Mouse (Mus musculus) kidney, embryonic 14.5 days (tissue): ENCODE measurements around the gene Nampt. TPM values are rescaled to one million over a fixed set of nuclear protein-coding genes. Genes with fewer than 3 reads are reported as not detected.

ENCODE experiments used
- ATAC-seq: fragments of 200-750 bp; cut with Nextera tagmentation; 2 replicates; pipeline ENCODE4 v1.8.0; 2017; ENCODE audit warnings: moderate number of reproducible peaks, mild to moderate bottlenecking, moderate TSS enrichment, moderate library complexity; ENCODE audit not compliant: low FRiP score, low TSS enrichment
- H3K27ac ChIP-seq: fragments of 300-500 bp; sonication (generic); 2 replicates; pipeline ENCODE4 v1.5.1; 2014; ENCODE audit warnings: low read depth, mild to moderate bottlenecking, low read length, moderate library complexity, mixed read lengths
- H3K27me3 ChIP-seq: fragments of 300-500 bp; sonication (generic); 2 replicates; pipeline ENCODE4 v1.6.1; 2014; ENCODE audit warnings: mild to moderate bottlenecking, low read length; ENCODE audit not compliant: control insufficient read depth, insufficient read depth
- H3K36me3 ChIP-seq: fragments of 300-500 bp; sonication (generic); 2 replicates; pipeline ENCODE4 v1.6.1; 2014; ENCODE audit warnings: low read length, mixed read lengths; ENCODE audit not compliant: control insufficient read depth, insufficient read depth
- H3K4me1 ChIP-seq: fragments of 300-500 bp; sonication (generic); 2 replicates; pipeline ENCODE4 v1.6.1; 2014; ENCODE audit warnings: low read length, mixed read lengths; ENCODE audit not compliant: control insufficient read depth, insufficient read depth
- H3K4me2 ChIP-seq: fragments of 300-500 bp; sonication (generic); replicated peaks from 2 replicates; pipeline ENCODE4 v1.6.1; 2014; ENCODE audit warnings: low read depth, mild to moderate bottlenecking, low read length
- H3K4me3 ChIP-seq: fragments of 300-500 bp; sonication (generic); 2 replicates; pipeline ENCODE4 v1.5.1; 2014; ENCODE audit warnings: mild to moderate bottlenecking, low read length
- H3K9ac ChIP-seq: fragments of 300-500 bp; sonication (generic); 2 replicates; pipeline ENCODE4 v1.6.1; 2014; ENCODE audit warnings: low read depth, mild to moderate bottlenecking, low read length, moderate library complexity
- H3K9me3 ChIP-seq: fragments of 300-500 bp; sonication (generic); 2 replicates; pipeline ENCODE4 v1.6.1; 2016; ENCODE audit warnings: low read length; ENCODE audit not compliant: control insufficient read depth
- WGBS: fragments of 180-500 bp; shearing (Covaris S2); extraction: QIAGEN DNeasy Blood & Tissue Kit; methylation state at CpG from one replicate; pipeline ENCODE4 v1.1.7; 2014; 5-methylcytosine and 5-hydroxymethylcytosine counted together
- polyA plus RNA-seq: library from polyadenylated mRNA; unstranded; fragments of >200 nt; fragmentation: Nextera tagmentation; extraction: Ambion mirVana; gene quantifications from 2 replicates; pipeline ENCODE4 v1.2.1, GENCODE M21; 2014

Nampt gene
- polyA plus RNA-seq, 1 experiment from 2014 or later = 30.9 TPM

GRCm38 (mm10) chr12:32820688-32821503, 1.6 kb downstream of the Nampt start:
- Histone ChIP-seq H3K4me2 (peak overlapping the region; percentile 48), H3K9me3 (no peaks in the 10 kb centered on the region), H3K36me3 (no peaks in the 10 kb centered on the region; the same call in 1 of the 2 replicates), H3K4me3 (peak overlapping the region; percentile 87), H3K9ac (peak overlapping the region; percentile 73), H3K27ac (peak overlapping the region; percentile 91), H3K27me3 (no peaks in the 10 kb centered on the region), H3K4me1 (peaks cover 3% of the 10 kb centered on the region; the same call in 1 of the 2 replicates)
- WGBS = 1% methylated on average over 48 of the region's 49 CpGs
- peak; percentile 85 for ATAC-seq

DNA sequence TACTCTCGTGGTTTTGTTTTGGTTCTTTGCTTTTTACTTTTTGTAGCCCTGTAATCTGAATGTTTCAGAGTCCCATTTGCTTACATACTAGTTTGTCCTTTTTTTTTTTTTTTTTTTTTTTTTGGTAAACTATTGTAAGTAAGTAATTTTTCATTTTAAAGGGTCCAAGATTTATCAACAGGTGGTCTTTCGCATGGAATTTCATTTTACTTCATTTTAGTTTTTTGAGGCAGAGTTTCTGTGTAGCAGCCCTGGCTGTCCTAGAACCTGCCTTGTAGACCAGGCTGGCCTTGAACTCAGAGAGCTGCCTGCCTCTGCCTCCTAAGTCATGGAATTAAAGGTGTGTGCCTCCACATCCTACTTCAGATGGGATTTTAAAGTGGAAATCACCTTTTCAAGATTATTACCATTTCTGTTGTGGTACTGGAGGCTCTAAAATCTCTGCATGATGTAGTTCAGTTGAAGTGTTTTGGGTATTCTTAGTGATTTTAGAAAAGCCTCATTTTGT, 2.2 kb downstream of the Nampt start:
- WGBS = 46% methylated on average over 2 of the region's 2 CpGs
- H3K9ac ChIP-seq = peak overlapping the region; percentile 73; the same call in 1 of the 2 replicates
- peak overlapping the region; percentile 48 for H3K4me2 ChIP-seq
- no peaks in the 10 kb centered on the region; the same call in 1 of the 2 replicates for H3K36me3 ChIP-seq
- no peak overlapping the region for H3K27ac ChIP-seq
- no peaks in the 10 kb centered on the region for H3K9me3 ChIP-seq
- H3K4me1 ChIP-seq = peaks cover 3% of the 10 kb centered on the region; the same call in 1 of the 2 replicates
- H3K27me3 ChIP-seq = no peaks in the 10 kb centered on the region
- ATAC-seq = no peak
- peak overlapping the region; percentile 87 for H3K4me3 ChIP-seq

DNA sequence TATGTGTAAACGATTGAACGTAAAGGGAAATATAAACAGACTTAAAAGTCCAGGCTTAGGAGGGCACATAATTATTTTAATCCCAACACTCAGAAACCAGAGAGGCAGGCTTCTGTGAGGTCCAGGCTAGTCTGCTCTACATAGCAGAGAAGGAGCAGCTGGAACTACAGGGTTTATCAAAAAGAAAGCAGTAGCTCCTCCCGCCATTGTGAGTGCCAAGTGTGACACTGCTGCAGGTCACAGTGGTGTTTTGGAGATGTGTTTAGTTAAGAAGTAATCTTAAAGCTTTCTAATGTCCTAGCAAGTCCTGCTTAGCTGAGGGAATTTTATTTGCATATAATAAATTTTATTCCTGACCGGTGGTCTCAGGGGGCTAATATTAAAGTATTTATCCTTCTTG, 2.7 kb downstream of the Nampt start:
- Histone ChIP-seq H3K27me3 (no peaks in the 10 kb centered on the region), H3K27ac (no peak overlapping the region), H3K9me3 (no peaks in the 10 kb centered on the region), H3K4me1 (peaks cover 3% of the 10 kb centered on the region; the same call in 1 of the 2 replicates), H3K4me3 (no peak overlapping the region), H3K36me3 (no peaks in the 10 kb centered on the region; the same call in 1 of the 2 replicates), H3K9ac (no peak overlapping the region), H3K4me2 (no peak overlapping the region)
- no peak for ATAC-seq
- WGBS = 54% methylated on average over 4 of the region's 4 CpGs

DNA sequence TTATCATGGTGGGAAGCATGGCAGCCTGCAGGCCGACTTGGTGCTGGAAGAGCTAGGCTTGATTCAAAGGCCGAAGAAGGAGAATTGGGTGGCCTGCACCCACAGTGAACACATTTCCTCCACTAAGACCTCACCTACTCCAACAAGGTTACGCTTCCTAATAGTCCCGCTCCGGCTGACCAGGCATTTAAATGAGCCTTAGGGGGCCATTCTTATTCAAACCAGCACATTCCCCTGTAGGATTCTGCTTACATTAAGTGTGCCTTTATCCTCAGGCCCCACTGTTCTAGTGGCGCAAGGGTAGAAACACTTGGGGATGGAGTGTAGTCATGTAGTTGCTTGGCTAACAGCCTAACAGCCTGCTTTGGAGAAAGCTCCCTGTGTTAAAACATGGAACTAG, 5.2 kb downstream of the Nampt start:
- H3K36me3 ChIP-seq = no peaks in the 10 kb centered on the region; the same call in 1 of the 2 replicates
- H3K27ac ChIP-seq = no peak overlapping the region
- WGBS = 85% methylated on average over 6 of the region's 6 CpGs
- H3K4me3 ChIP-seq = no peak overlapping the region
- H3K4me1 ChIP-seq = peaks cover 3% of the 10 kb centered on the region; the same call in 1 of the 2 replicates
- ATAC-seq = no peak
- H3K9me3 ChIP-seq = no peaks in the 10 kb centered on the region
- H3K4me2 ChIP-seq = no peak overlapping the region
- H3K27me3 ChIP-seq = no peaks in the 10 kb centered on the region
- H3K9ac ChIP-seq = no peak overlapping the region

DNA sequence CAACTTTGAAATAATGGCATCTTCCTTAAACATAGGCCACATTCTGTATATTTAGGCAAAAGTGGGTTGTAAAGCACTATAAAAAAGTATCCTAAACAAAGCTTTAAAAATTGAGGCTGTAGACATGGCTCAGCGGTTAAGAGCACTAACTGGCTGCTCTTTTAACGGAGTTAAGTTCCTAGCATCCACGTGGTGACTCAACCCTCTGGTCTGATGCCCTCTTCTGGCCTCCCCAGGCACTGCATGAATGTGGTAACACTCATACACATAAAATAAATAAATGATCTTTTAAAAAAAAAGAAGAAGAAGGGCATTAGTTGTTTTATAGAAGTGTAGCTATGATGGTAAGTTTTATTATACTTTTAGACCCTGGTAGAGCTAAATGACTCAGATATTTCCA, 7.6 kb downstream of the Nampt start:
- H3K27ac ChIP-seq = no peak overlapping the region
- 39% methylated on average over 3 of the region's 3 CpGs for WGBS
- 0 out of 2 replicates have a peak, but pooled peaks cover 3% of the 10 kb centered on the region for H3K4me1 ChIP-seq
- no peak overlapping the region for H3K4me2 ChIP-seq
- no peaks in the 10 kb centered on the region for H3K27me3 ChIP-seq
- no peak overlapping the region for H3K4me3 ChIP-seq
- H3K9ac ChIP-seq = no peak overlapping the region
- ATAC-seq = no peak
- H3K36me3 ChIP-seq = peaks cover 2% of the 10 kb centered on the region; the same call in 1 of the 2 replicates
- H3K9me3 ChIP-seq = no peaks in the 10 kb centered on the region

DNA sequence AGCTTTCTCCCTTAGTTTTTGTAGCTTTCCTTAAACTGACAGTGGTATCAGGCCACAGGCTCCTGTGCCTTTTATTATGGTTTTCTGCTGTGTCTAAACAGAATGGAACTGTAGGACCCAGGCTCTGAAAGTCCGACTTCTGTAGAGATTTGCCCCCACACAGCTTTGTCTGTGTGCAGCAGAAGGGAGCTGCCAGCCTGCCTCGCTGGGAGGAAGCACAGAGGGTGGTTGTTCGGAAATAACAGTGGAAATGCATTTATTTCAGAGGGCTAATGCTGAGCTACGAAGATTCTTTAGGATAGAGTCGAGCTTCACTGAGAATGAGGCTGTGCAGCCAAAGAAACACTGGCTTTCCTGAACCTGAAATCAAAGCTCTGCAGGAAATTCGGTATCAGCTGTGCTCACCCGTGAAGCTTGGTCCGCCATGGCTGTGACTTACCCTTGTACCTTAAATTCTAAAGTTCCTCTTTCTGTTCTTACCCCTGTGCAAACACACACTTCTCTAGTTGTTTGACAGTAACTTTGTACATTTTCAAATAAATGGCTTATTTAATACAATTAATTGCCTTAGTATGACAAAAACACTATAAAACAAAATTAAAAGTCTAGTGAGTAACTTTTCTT, 8.9 kb downstream of the Nampt start:
- 74% methylated on average over 8 of the region's 8 CpGs for WGBS
- Histone ChIP-seq H3K36me3 (peaks cover 5% of the 10 kb centered on the region; the same call in 1 of the 2 replicates), H3K9me3 (no peaks in the 10 kb centered on the region), H3K4me1 (no peaks in the 10 kb centered on the region), H3K4me2 (no peak overlapping the region), H3K27me3 (no peaks in the 10 kb centered on the region), H3K9ac (no peak overlapping the region), H3K4me3 (no peak overlapping the region), H3K27ac (no peak overlapping the region)
- ATAC-seq = no peak

GRCm38 (mm10) chr12:32829321-32830090, 10.2 kb downstream of the Nampt start:
- Histone ChIP-seq H3K36me3 (peaks cover 7% of the 10 kb centered on the region; the same call in 1 of the 2 replicates), H3K4me2 (no peak overlapping the region), H3K9me3 (no peaks in the 10 kb centered on the region), H3K4me1 (no peaks in the 10 kb centered on the region), H3K27ac (no peak overlapping the region), H3K9ac (no peak overlapping the region), H3K4me3 (no peak overlapping the region), H3K27me3 (no peaks in the 10 kb centered on the region)
- 89% methylated on average over 9 of the region's 9 CpGs for WGBS
- ATAC-seq = no peak

DNA sequence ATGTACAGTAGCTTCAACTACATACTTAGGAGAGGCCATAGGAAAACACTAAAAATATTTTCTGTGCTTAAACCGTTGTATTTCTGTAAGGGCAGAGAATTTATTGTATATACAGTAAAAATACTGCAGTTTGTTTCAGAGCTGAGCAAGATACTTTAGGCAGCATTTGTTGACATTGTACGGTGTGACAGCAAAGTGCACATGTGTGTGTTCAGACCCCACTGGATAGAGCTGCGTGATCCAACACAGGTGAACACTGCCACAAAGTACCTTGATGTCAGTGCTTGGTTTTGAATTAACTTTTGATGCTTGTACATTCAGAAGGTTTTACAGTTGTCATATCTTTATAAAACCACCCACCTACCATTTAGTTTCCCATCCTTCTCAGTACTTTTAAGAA, 12.7 kb downstream of the Nampt start:
- no peaks in the 10 kb centered on the region for H3K27me3 ChIP-seq
- H3K27ac ChIP-seq = no peak overlapping the region
- H3K4me1 ChIP-seq = no peaks in the 10 kb centered on the region
- H3K36me3 ChIP-seq = peaks cover 12% of the 10 kb centered on the region; the same call in 1 of the 2 replicates
- 88% methylated on average over 3 of the region's 3 CpGs for WGBS
- H3K9me3 ChIP-seq = no peaks in the 10 kb centered on the region
- H3K9ac ChIP-seq = no peak overlapping the region
- ATAC-seq = no peak
- no peak overlapping the region for H3K4me2 ChIP-seq
- H3K4me3 ChIP-seq = no peak overlapping the region
